Mouse (Mus musculus): ENCODE measurements around the gene D630045J12Rik.

The D630045J12Rik gene

GRCm38 (mm10) chr6:38103775-38104174, 150.0 kb downstream of the D630045J12Rik start:
- ChIA-PET POLR2A (interaction anchor here in 3 of 4 experiments (0.5 to 1.2 kb wide), 5 partner anchors 11 to 447 kb away, joined by 3 to 6 read pairs (median 3); partner anchors contain the start of gene Luc7l2 (in 1 of the 3)), CTCF (interaction anchor here in 1 of 4 experiments (1.4 kb wide), 1 partner anchor 201 kb away, joined by 3 read pairs; no protein-coding TSS in a partner anchor)

GRCm38 (mm10) chr6:38102216-38102795, 151.5 kb downstream of the D630045J12Rik start:
- CTCF ChIA-PET = interaction anchor here in 1 of 4 experiments (0.5 kb wide), 1 partner anchor 95 kb away, joined by 3 read pairs; no protein-coding TSS in a partner anchor
- POLR2A ChIA-PET = interaction anchor here in 2 of 4 experiments (0.6 to 1.1 kb wide), 4 partner anchors 8 to 69 kb away, joined by 3 read pairs; no protein-coding TSS in a partner anchor

GRCm38 (mm10) chr6:38096961-38097370, 156.8 kb downstream of the D630045J12Rik start:
- CTCF ChIA-PET = no interaction called here
- POLR2A ChIA-PET = interaction anchor here in 2 of 4 experiments (0.8 to 1.5 kb wide), 2 partner anchors 10 to 24 kb away, joined by 3 to 8 read pairs; no protein-coding TSS in a partner anchor

GRCm38 (mm10) chr6:38094701-38095100, 159.1 kb downstream of the D630045J12Rik start:
- ChIA-PET POLR2A (interaction anchor here in 1 of 4 experiments (1.1 to 1.2 kb wide), 2 partner anchors 8 to 25 kb away, joined by 3 read pairs; no protein-coding TSS in a partner anchor), CTCF (interaction anchor here in 1 of 4 experiments (0.7 kb wide), 1 partner anchor 351 kb away, joined by 3 read pairs; no protein-coding TSS in a partner anchor)

- ChIA-PET POLR2A (interaction anchor here in 1 of 4 experiments (0.8 to 1.6 kb wide), 2 partner anchors 11 kb away, joined by 3 read pairs; no protein-coding TSS in a partner anchor), CTCF (no interaction called here)
Observed at GRCm38 (mm10) chr6:38092539-38092938, 161.3 kb downstream of the D630045J12Rik start.

GRCm38 (mm10) chr6:38087242-38088026, 166.4 kb downstream of the D630045J12Rik start:
- ChIA-PET CTCF (no interaction called here), POLR2A (interaction anchor here in 3 of 4 experiments (0.6 to 1.0 kb wide), 4 partner anchors 15 to 464 kb away, joined by 3 to 8 read pairs (median 4); partner anchors contain the start of genes Luc7l2 (in 1 of the 3) and Ttc26 (in 1 of the 3))

GRCm38 (mm10) chr6:38083204-38083603, 170.6 kb downstream of the D630045J12Rik start:
- CTCF ChIA-PET = interaction anchor here in 2 of 4 experiments (0.5 to 0.7 kb wide), 2 partner anchors 24 to 215 kb away, joined by 4 to 8 read pairs; no protein-coding TSS in a partner anchor
- POLR2A ChIA-PET = interaction anchor here in 1 of 4 experiments (0.8 to 2.8 kb wide), 2 partner anchors 11 to 24 kb away, joined by 3 to 8 read pairs; no protein-coding TSS in a partner anchor

GRCm38 (mm10) chr6:38081727-38082341, 172.0 kb downstream of the D630045J12Rik start:
- CTCF ChIA-PET = interaction anchor here in 2 of 4 experiments (0.6 kb wide), 2 partner anchors 1178 to 1689 kb away, joined by 3 read pairs; no protein-coding TSS in a partner anchor
- POLR2A ChIA-PET = interaction anchor here in 2 of 4 experiments (0.6 to 2.8 kb wide), 3 partner anchors 10 to 16 kb away, joined by 3 to 8 read pairs (median 3); no protein-coding TSS in a partner anchor

- ChIA-PET POLR2A (interaction anchor here in 2 of 4 experiments (0.5 to 1.3 kb wide), 2 partner anchors 16 to 447 kb away, joined by 3 read pairs; no protein-coding TSS in a partner anchor), CTCF (interaction anchor here in 1 of 4 experiments (0.8 kb wide), 1 partner anchor 21 kb away, joined by 4 read pairs; no protein-coding TSS in a partner anchor)
Observed at GRCm38 (mm10) chr6:38080364-38080763, 173.4 kb downstream of the D630045J12Rik start.

- POLR2A ChIA-PET = interaction anchor here in 1 of 4 experiments (0.6 to 1.2 kb wide), 4 partner anchors 10 to 39 kb away, joined by 3 read pairs; no protein-coding TSS in a partner anchor
- CTCF ChIA-PET = interaction anchor here (0.6 to 1.6 kb wide), 6 partner anchors 57 to 634 kb away, joined by 3 to 15 read pairs (median 4); no protein-coding TSS in a partner anchor
Observed at GRCm38 (mm10) chr6:38073592-38073991, 180.2 kb downstream of the D630045J12Rik start.

Data from embryonic stem cell, embryonic (primary cell).